Mouse (Mus musculus) neural tube, embryonic 15.5 days (tissue): ENCODE measurements at regions not wholly inside any gene's neighbourhood (a gene's known extent, or its start where the extent isn't known, plus 50 kb on each side); places are given as distances from the start of the nearest gene placed in this dataset.
"Not testable (repeated sequence)": the region's sequence is repeated elsewhere in the genome, so short reads cannot be mapped to it uniquely, and the experiment has no call there.

Experiments used
- ATAC-seq: fragments of 200-750 bp; cut with Nextera tagmentation; 2 replicates; pipeline ENCODE4 v1.8.0; 2017; ENCODE audit warnings: mild to moderate bottlenecking, moderate TSS enrichment, moderate library complexity; ENCODE audit not compliant: low FRiP score
- H3K27ac ChIP-seq: fragments of 300-500 bp; sonication (generic); replicated peaks from 2 replicates; pipeline ENCODE4 v1.5.1; 2015; ENCODE audit warnings: mild to moderate bottlenecking, inconsistent platforms
- H3K27me3 ChIP-seq: fragments of 300-500 bp; sonication (generic); replicated peaks from 2 replicates; pipeline ENCODE4 v1.6.1; 2015; ENCODE audit warnings: inconsistent platforms
- H3K36me3 ChIP-seq: fragments of 300-500 bp; sonication (generic); 2 replicates; pipeline ENCODE4 v1.6.1; 2015; ENCODE audit warnings: inconsistent platforms
- H3K4me1 ChIP-seq: fragments of 300-500 bp; sonication (generic); 2 replicates; pipeline ENCODE4 v1.6.1; 2015; ENCODE audit warnings: inconsistent platforms
- H3K4me2 ChIP-seq: fragments of 300-500 bp; sonication (generic); 2 replicates; pipeline ENCODE4 v1.6.1; 2015; ENCODE audit warnings: inconsistent platforms, mild to moderate bottlenecking, moderate library complexity
- H3K4me3 ChIP-seq: fragments of 300-500 bp; sonication (generic); replicated peaks from 2 replicates; pipeline ENCODE4 v1.5.1; 2015; ENCODE audit warnings: mild to moderate bottlenecking, inconsistent platforms
- H3K9ac ChIP-seq: fragments of 300-500 bp; sonication (generic); replicated peaks from 2 replicates; pipeline ENCODE4 v1.6.1; 2015; ENCODE audit warnings: mild to moderate bottlenecking, inconsistent platforms
- H3K9me3 ChIP-seq: fragments of 300-500 bp; sonication (generic); replicated peaks from 2 replicates; pipeline ENCODE4 v1.6.1; 2016; ENCODE audit warnings: inconsistent platforms
- WGBS: fragments of 180-500 bp; shearing (Covaris S2); methylation state at CpG from one replicate; pipeline ENCODE4 v1.1.7; 2015; ENCODE audit warnings: mixed read lengths; 5-methylcytosine and 5-hydroxymethylcytosine counted together

- H3K9me3 ChIP-seq = no peaks in the 10 kb centered on the region
- no peak for ATAC-seq
- H3K36me3 ChIP-seq = no peaks in the 10 kb centered on the region
- no peak overlapping the region for H3K4me3 ChIP-seq
- 65% methylated on average over 7 of the region's 7 CpGs for WGBS
- H3K27ac ChIP-seq = no peak overlapping the region
- no peak overlapping the region for H3K9ac ChIP-seq
- H3K4me1 ChIP-seq = peaks cover 16% of the 10 kb centered on the region; the same call in 1 of the 2 replicates
- no peak overlapping the region for H3K4me2 ChIP-seq
- no peaks in the 10 kb centered on the region for H3K27me3 ChIP-seq
Measured at GRCm38 (mm10) chr13:97341218-97341889, 100.4 kb downstream of the Enc1 start.

- WGBS = 5% methylated on average over 3 of the region's 3 CpGs
- Histone ChIP-seq H3K27ac (no peak overlapping the region; the same call in 1 of the 2 replicates), H3K27me3 (no peaks in the 10 kb centered on the region), H3K36me3 (no peaks in the 10 kb centered on the region), H3K9ac (no peak overlapping the region), H3K4me3 (no peak overlapping the region), H3K4me2 (no peak overlapping the region), H3K9me3 (no peaks in the 10 kb centered on the region), H3K4me1 (peaks cover 16% of the 10 kb centered on the region; the same call in 1 of the 2 replicates)
- peak; percentile 66; the same call in 1 of the 2 replicates for ATAC-seq
Measured at GRCm38 (mm10) chr13:97337954-97338353, 97.0 kb downstream of the Enc1 start.

- no peaks in the 10 kb centered on the region for H3K36me3 ChIP-seq
- H3K4me1 ChIP-seq = peaks cover 16% of the 10 kb centered on the region; the same call in 1 of the 2 replicates
- no peak overlapping the region for H3K9ac ChIP-seq
- no peaks in the 10 kb centered on the region for H3K27me3 ChIP-seq
- no peak overlapping the region for H3K4me3 ChIP-seq
- H3K9me3 ChIP-seq = no peaks in the 10 kb centered on the region
- WGBS = 37% methylated on average over 10 of the region's 10 CpGs
- H3K27ac ChIP-seq = peak overlapping the region; percentile 18; the same call in 1 of the 2 replicates
- H3K4me2 ChIP-seq = no peak overlapping the region
- peak; percentile 54; the same call in 1 of the 2 replicates for ATAC-seq
Measured at GRCm38 (mm10) chr13:97337296-97337731, 96.4 kb downstream of the Enc1 start.

GRCm38 (mm10) chr13:97333801-97334534, 93.1 kb downstream of the Enc1 start:
- H3K4me2 ChIP-seq = no peak overlapping the region
- H3K36me3 ChIP-seq = no peaks in the 10 kb centered on the region
- no peak overlapping the region for H3K9ac ChIP-seq
- no peak overlapping the region for H3K4me3 ChIP-seq
- peaks cover 16% of the 10 kb centered on the region; the same call in 1 of the 2 replicates for H3K4me1 ChIP-seq
- ATAC-seq = no peak
- 29% methylated on average over 10 of the region's 10 CpGs for WGBS
- H3K9me3 ChIP-seq = no peaks in the 10 kb centered on the region
- H3K27ac ChIP-seq = no peak overlapping the region
- H3K27me3 ChIP-seq = no peaks in the 10 kb centered on the region

- no peak for ATAC-seq
- H3K9ac ChIP-seq = no peak overlapping the region
- H3K9me3 ChIP-seq = no peaks in the 10 kb centered on the region
- no peak overlapping the region for H3K4me2 ChIP-seq
- H3K27me3 ChIP-seq = no peaks in the 10 kb centered on the region
- no peaks in the 10 kb centered on the region for H3K4me1 ChIP-seq
- 89% methylated on average over 14 of the region's 14 CpGs for WGBS
- H3K36me3 ChIP-seq = no peaks in the 10 kb centered on the region
- no peak overlapping the region for H3K4me3 ChIP-seq
- no peak overlapping the region for H3K27ac ChIP-seq
Measured at GRCm38 (mm10) chr13:97331072-97331471, 90.2 kb downstream of the Enc1 start.

- not testable (repeated sequence) for H3K4me2 ChIP-seq, ATAC-seq
- 80% methylated on average over 4 of the region's 4 CpGs for WGBS
Measured at GRCm38 (mm10) chr13:97321307-97321706, 80.4 kb downstream of the Enc1 start.

GRCm38 (mm10) chr13:97320756-97321155, 79.9 kb downstream of the Enc1 start:
- Histone ChIP-seq H3K9ac (no peak overlapping the region), H3K4me3 (no peak overlapping the region), H3K36me3 (no peaks in the 10 kb centered on the region), H3K27ac (no peak overlapping the region), H3K4me2 (no peak overlapping the region), H3K9me3 (no peaks in the 10 kb centered on the region), H3K4me1 (peaks cover 20% of the 10 kb centered on the region), H3K27me3 (no peaks in the 10 kb centered on the region)
- WGBS = 21% methylated on average over 2 of the region's 4 CpGs
- ATAC-seq = no peak

More at GRCm38 (mm10) chr13:97321307-97321706, 80.4 kb downstream of the Enc1 start:
- peaks cover 18% of the 10 kb centered on the region for H3K4me1 ChIP-seq
- H3K4me3 ChIP-seq, H3K36me3 ChIP-seq, H3K9ac ChIP-seq, H3K9me3 ChIP-seq, H3K27me3 ChIP-seq, H3K27ac ChIP-seq: not testable (repeated sequence)

GRCm38 (mm10) chr13:97320298-97320697, 79.4 kb downstream of the Enc1 start:
- Histone ChIP-seq H3K4me2 (no peak overlapping the region), H3K36me3 (no peaks in the 10 kb centered on the region), H3K27ac (no peak overlapping the region), H3K4me1 (peaks cover 20% of the 10 kb centered on the region), H3K27me3 (no peaks in the 10 kb centered on the region), H3K4me3 (no peak overlapping the region), H3K9ac (no peak overlapping the region), H3K9me3 (no peaks in the 10 kb centered on the region)
- no peak for ATAC-seq
- 83% methylated on average over 1 of the region's 1 CpGs for WGBS

GRCm38 (mm10) chr13:97317633-97318032, 76.7 kb downstream of the Enc1 start:
- ATAC-seq = peak; percentile 83
- Histone ChIP-seq H3K27ac (peak overlapping the region; percentile 43), H3K4me2 (no peak overlapping the region), H3K4me1 (peaks cover 27% of the 10 kb centered on the region), H3K27me3 (no peaks in the 10 kb centered on the region), H3K9me3 (no peaks in the 10 kb centered on the region), H3K36me3 (no peaks in the 10 kb centered on the region), H3K9ac (no peak overlapping the region), H3K4me3 (no peak overlapping the region)
- WGBS = 6% methylated on average over 3 of the region's 3 CpGs

- no peak overlapping the region for H3K9ac ChIP-seq
- no peaks in the 10 kb centered on the region for H3K27me3 ChIP-seq
- 67% methylated on average over 16 of the region's 16 CpGs for WGBS
- no peaks in the 10 kb centered on the region for H3K36me3 ChIP-seq
- H3K4me3 ChIP-seq = no peak overlapping the region
- ATAC-seq = no peak; the same call in 1 of the 2 replicates
- no peak overlapping the region for H3K4me2 ChIP-seq
- H3K4me1 ChIP-seq = peaks cover 30% of the 10 kb centered on the region
- no peak overlapping the region for H3K27ac ChIP-seq
- no peaks in the 10 kb centered on the region for H3K9me3 ChIP-seq
Measured at GRCm38 (mm10) chr13:97312420-97313370, 71.8 kb downstream of the Enc1 start.

- Histone ChIP-seq H3K9me3 (no peaks in the 10 kb centered on the region), H3K9ac (no peak overlapping the region), H3K36me3 (no peaks in the 10 kb centered on the region), H3K4me2 (no peak overlapping the region), H3K4me1 (peaks cover 20% of the 10 kb centered on the region), H3K4me3 (no peak overlapping the region), H3K27ac (no peak overlapping the region), H3K27me3 (no peaks in the 10 kb centered on the region)
- 5% methylated on average over 4 of the region's 4 CpGs for WGBS
- no peak for ATAC-seq
Measured at GRCm38 (mm10) chr13:97311340-97311739, 70.4 kb downstream of the Enc1 start.
